Mouse (Mus musculus): Measurements from ENCODE around the gene Olfr1219.

DNA sequence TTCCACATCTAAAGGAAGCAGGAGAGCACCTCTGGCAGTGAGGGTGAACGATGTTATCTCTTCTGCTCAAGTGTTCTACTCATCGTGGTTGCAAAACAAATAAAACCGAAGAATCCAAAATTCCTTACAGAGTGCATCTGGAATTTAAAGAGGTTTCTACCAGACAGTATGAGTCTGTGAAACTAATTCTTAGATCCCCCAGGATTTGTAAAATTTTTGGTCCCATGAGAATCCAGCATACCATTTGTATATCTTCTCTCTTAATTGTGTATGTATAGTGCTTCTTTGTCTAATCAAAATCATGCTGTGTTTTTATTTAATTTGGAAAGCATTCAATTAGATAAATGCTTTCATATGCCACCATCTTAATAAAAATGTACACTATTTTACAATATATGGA is 49.6 kb upstream of the Olfr1219 start, which contains the start of gene Olfr1222:
- no peak for TF ChIP-seq CTCF (conservative IDR thresholded peaks at IDR 0.05 in 1 of 2, IDR thresholded peaks at IDR 0.05 in 1 of 2; ENCODE audit: low read depth in 2 of 2, low read length in 2 of 2)
- no peak for TF ChIP-seq RAD21 (IDR thresholded peaks at IDR 0.05; ENCODE audit: low read depth, low read length)
- no peak for TF ChIP-seq POLR2A (IDR thresholded peaks at IDR 0.05; ENCODE audit: low read depth, low read length)
- TF ChIP-seq ZNF384 (IDR thresholded peaks at IDR 0.05; ENCODE audit: low read depth, low read length): no peak
- TF ChIP-seq E2F4 (IDR thresholded peaks at IDR 0.05; ENCODE audit: insufficient replicate concordance, low read depth, low read length): no peak
- TF ChIP-seq ZMIZ1 (IDR thresholded peaks at IDR 0.05; ENCODE audit: low read depth, low read length): no peak
- no peak for TF ChIP-seq GABPA (IDR thresholded peaks at IDR 0.05; ENCODE audit: insufficient replicate concordance, low read depth, low read length)
- TF ChIP-seq UBTF (IDR thresholded peaks at IDR 0.05; ENCODE audit: low read depth, low read length): no peak

Measured in CH12.LX (cell line).